Mouse (Mus musculus) kidney, adult 2 months (tissue): ENCODE measurements at regions not wholly inside any gene's neighbourhood (a gene's known extent, or its start where the extent isn't known, plus 50 kb on each side); places are given as distances from the start of the nearest gene placed in this dataset.
A peak's percentile ranks its signal among the peaks of the same experiment; 100 is the strongest.

ENCODE experiments used
- DNase-seq: peaks from one replicate; pipeline ENCODE4 v3.0.0; 2021
- H3K27ac ChIP-seq: fragments of 200-500 bp; 2 replicates; pipeline ENCODE4 v1.5.1; 2012; ENCODE audit warnings: low read depth, low read length, control low read depth, inconsistent platforms; ENCODE audit not compliant: insufficient read depth
- H3K27me3 ChIP-seq: fragments of 200-500 bp; replicated peaks from 2 replicates; pipeline ENCODE4 v1.6.1; 2012; ENCODE audit warnings: mild to moderate bottlenecking, moderate library complexity, low read length, inconsistent platforms; ENCODE audit not compliant: control insufficient read depth, insufficient read depth
- H3K36me3 ChIP-seq: fragments of 200-500 bp; 2 replicates; pipeline ENCODE4 v1.6.1; 2012; ENCODE audit warnings: mild to moderate bottlenecking, moderate library complexity, low read length, inconsistent platforms; ENCODE audit not compliant: control insufficient read depth, insufficient read depth
- H3K4me1 ChIP-seq: fragments of 200-500 bp; 2 replicates; pipeline ENCODE4 v1.6.1; 2011; ENCODE audit warnings: low read length; ENCODE audit not compliant: control insufficient read depth, insufficient read depth
- H3K4me3 ChIP-seq: fragments of 200-500 bp; 2 replicates; pipeline ENCODE4 v1.5.1; 2011; ENCODE audit warnings: mild to moderate bottlenecking, low read depth, low read length, control low read depth; ENCODE audit not compliant: insufficient read depth
- CTCF ChIP-seq: fragments of 200-500 bp; conservative IDR thresholded peaks from 2 replicates; pipeline ENCODE4 v1.5.1; 2011; ENCODE audit warnings: low read depth, mild to moderate bottlenecking, control low read depth, low read length, moderate library complexity, mixed read lengths; ENCODE audit not compliant: insufficient read depth, insufficient read length
- POLR2A ChIP-seq: fragments of 200-500 bp; IDR thresholded peaks from one replicate; pipeline ENCODE4 v1.6.1; 2011; ENCODE audit warnings: low read depth, low read length, control low read depth
- WGBS: fragments of 180-500 bp; shearing (Covaris S2); methylation state at CpG from one replicate; pipeline ENCODE4 v1.1.7; 2018; 5-methylcytosine and 5-hydroxymethylcytosine counted together

GRCm38 (mm10) chrX:7474831-7475230, 98.6 kb upstream of the Foxp3 start:
- DNase-seq = no peak
- Histone ChIP-seq H3K27ac (no peak overlapping the region), H3K36me3 (no peaks in the 10 kb centered on the region), H3K27me3 (no peaks in the 10 kb centered on the region), H3K4me1 (no peaks in the 10 kb centered on the region), H3K4me3 (no peak overlapping the region)
- no peak for TF ChIP-seq CTCF
- no peak for TF ChIP-seq POLR2A
- WGBS = 76% methylated on average over 2 of the region's 2 CpGs

- WGBS = 4% methylated on average over 2 of the region's 2 CpGs
- no peaks in the 10 kb centered on the region for H3K4me1 ChIP-seq
- H3K27me3 ChIP-seq = no peaks in the 10 kb centered on the region
- no peaks in the 10 kb centered on the region for H3K36me3 ChIP-seq
- TF ChIP-seq CTCF (peak; percentile 60), POLR2A (no peak)
- peak; percentile 26 for DNase-seq
- no peak overlapping the region for H3K4me3 ChIP-seq
- H3K27ac ChIP-seq = no peak overlapping the region
Measured at GRCm38 (mm10) chrX:7473814-7474213, 98.2 kb upstream of the Usp27x start.

- no peak for DNase-seq
- H3K4me1 ChIP-seq = no peaks in the 10 kb centered on the region
- no peak overlapping the region for H3K27ac ChIP-seq
- no peak for TF ChIP-seq CTCF
- no peak for TF ChIP-seq POLR2A
- 78% methylated on average over 1 of the region's 1 CpGs for WGBS
- no peak overlapping the region for H3K4me3 ChIP-seq
- H3K36me3 ChIP-seq = no peaks in the 10 kb centered on the region
- no peaks in the 10 kb centered on the region for H3K27me3 ChIP-seq
Measured at GRCm38 (mm10) chrX:7469801-7470200, 94.2 kb upstream of the Usp27x start.

GRCm38 (mm10) chrX:7467985-7468384, 92.4 kb upstream of the Usp27x start:
- H3K27ac ChIP-seq = no peak overlapping the region
- no peaks in the 10 kb centered on the region for H3K4me1 ChIP-seq
- H3K4me3 ChIP-seq = no peak overlapping the region
- H3K36me3 ChIP-seq = no peaks in the 10 kb centered on the region
- no peaks in the 10 kb centered on the region for H3K27me3 ChIP-seq
- TF ChIP-seq POLR2A (no peak), CTCF (no peak)
- peak; percentile 10 for DNase-seq
- 14% methylated on average over 1 of the region's 1 CpGs for WGBS

GRCm38 (mm10) chrX:7456851-7457250, 81.2 kb upstream of the Usp27x start:
- Histone ChIP-seq H3K4me1 (no peaks in the 10 kb centered on the region; the same call in 1 of the 2 replicates), H3K27ac (no peak overlapping the region), H3K27me3 (no peaks in the 10 kb centered on the region), H3K4me3 (no peak overlapping the region), H3K36me3 (no peaks in the 10 kb centered on the region)
- DNase-seq = no peak
- TF ChIP-seq CTCF = no peak
- no peak for TF ChIP-seq POLR2A
- WGBS = 70% methylated on average over 4 of the region's 4 CpGs

- peak overlapping the region; percentile 87 for H3K27ac ChIP-seq
- H3K4me1 ChIP-seq = 0 out of 2 replicates have a peak, but pooled peaks cover 3% of the 10 kb centered on the region
- peak; percentile 83 for DNase-seq
- H3K4me3 ChIP-seq = no peak overlapping the region
- H3K36me3 ChIP-seq = no peaks in the 10 kb centered on the region
- H3K27me3 ChIP-seq = no peaks in the 10 kb centered on the region
- WGBS = 20% methylated on average over 3 of the region's 3 CpGs
- TF ChIP-seq CTCF = no peak
- TF ChIP-seq POLR2A = no peak
Measured at GRCm38 (mm10) chrX:7445035-7445434, 69.4 kb upstream of the Usp27x start.

- Histone ChIP-seq H3K27ac (peak overlapping the region; percentile 87), H3K36me3 (no peaks in the 10 kb centered on the region), H3K27me3 (no peaks in the 10 kb centered on the region), H3K4me3 (no peak overlapping the region), H3K4me1 (0 out of 2 replicates have a peak, but pooled peaks cover 3% of the 10 kb centered on the region)
- no peak for DNase-seq
- 17% methylated on average over 6 of the region's 6 CpGs for whole genome bisulfite sequencing
- no peak for TF ChIP-seq CTCF
- no peak for TF ChIP-seq POLR2A
Measured at GRCm38 (mm10) chrX:7444583-7444982, 69.0 kb upstream of the Usp27x start.
